Mouse (Mus musculus): ENCODE measurements at regions not wholly inside any gene's neighbourhood (a gene's known extent, or its start where the extent isn't known, plus 50 kb on each side); places are given as distances from the start of the nearest gene placed in this dataset.

DNA sequence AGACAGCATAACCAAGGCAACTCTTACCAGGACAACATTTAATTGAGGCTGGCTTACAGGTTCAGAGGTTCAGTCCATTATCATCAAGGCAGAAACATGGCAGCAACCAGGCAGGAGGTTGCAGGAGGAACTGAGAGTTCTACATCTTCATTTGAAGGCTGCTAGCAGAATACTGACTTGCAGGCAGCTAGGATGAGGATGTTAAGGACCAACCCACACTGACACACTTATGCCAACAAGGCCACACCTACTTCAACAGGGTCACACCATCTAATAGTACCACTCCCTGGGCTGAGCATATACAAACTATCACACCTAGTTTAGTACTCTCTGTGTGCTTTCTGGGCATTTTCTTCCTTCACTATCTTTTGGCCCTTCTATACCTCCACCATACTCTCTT, 131.8 kb downstream of the Phf3 start:
- TF ChIP-seq HCFC1 (IDR thresholded peaks at IDR 0.05; ENCODE audit: borderline replicate concordance, insufficient read depth, low read length) (no peak), ZNF384 (IDR thresholded peaks at IDR 0.05; ENCODE audit: low read depth, low read length) (no peak), ZC3H11A (IDR thresholded peaks at IDR 0.05; ENCODE audit: borderline replicate concordance, low read depth, low read length) (no peak)

Measured in ES-E14 (cell line).